Mouse (Mus musculus): ENCODE measurements at regions not wholly inside any gene's neighbourhood (a gene's known extent, or its start where the extent isn't known, plus 50 kb on each side); places are given as distances from the start of the nearest gene placed in this dataset.

GRCm38 (mm10) chr5:26586108-26586507, 230.9 kb upstream of the Dpp6 start:
- DNase-seq (no peak), ATAC-seq (ENCODE audit: insufficient read depth) (no peak)
- Histone ChIP-seq H3K36me3 (ENCODE audit: insufficient read depth) (no peaks in the 10 kb centered on the region), H3K27ac (ENCODE audit: low read depth) (no peak overlapping the region), H3K9ac (no peak overlapping the region), H3K27me3 (ENCODE audit: insufficient read depth, low read length) (no peaks in the 10 kb centered on the region), H3K4me2 (no peak overlapping the region), H3K4me3 (ENCODE audit: low read depth, low read length) (no peak overlapping the region), H3K4me1 (ENCODE audit: insufficient read depth) (no peaks in the 10 kb centered on the region), H3K9me3 (ENCODE audit: low read depth, low read length) (no peaks in the 10 kb centered on the region)
- 80% methylated on average over 5 of the region's 5 CpGs for WGBS
- no peak for TF ChIP-seq CTCF (IDR thresholded peaks at IDR 0.05; ENCODE audit: low read depth)

- H3K27ac ChIP-seq (ENCODE audit: low read depth), result no peak overlapping the region
- no peak overlapping the region for H3K4me3 ChIP-seq (ENCODE audit: low read depth, low read length)
- no peaks in the 10 kb centered on the region for H3K4me1 ChIP-seq (ENCODE audit: insufficient read depth)
- no peak overlapping the region for H3K4me2 ChIP-seq
- ATAC-seq (ENCODE audit: insufficient read depth), result no peak
- DNase-seq, result no peak
- WGBS, result 86% methylated on average over 6 of the region's 6 CpGs
- H3K36me3 ChIP-seq (ENCODE audit: insufficient read depth), result no peaks in the 10 kb centered on the region
- no peak for TF ChIP-seq CTCF (IDR thresholded peaks at IDR 0.05; ENCODE audit: low read depth)
- H3K9me3 ChIP-seq (ENCODE audit: low read depth, low read length), result no peaks in the 10 kb centered on the region
- no peaks in the 10 kb centered on the region for H3K27me3 ChIP-seq (ENCODE audit: insufficient read depth, low read length)
- no peak overlapping the region for H3K9ac ChIP-seq
Observed at GRCm38 (mm10) chr5:26590886-26591285, 226.1 kb upstream of the Dpp6 start.

GRCm38 (mm10) chr5:26592341-26592740, 224.7 kb upstream of the Dpp6 start:
- Histone ChIP-seq H3K9me3 (ENCODE audit: low read depth, low read length) (no peaks in the 10 kb centered on the region), H3K36me3 (ENCODE audit: insufficient read depth) (no peaks in the 10 kb centered on the region), H3K27me3 (ENCODE audit: insufficient read depth, low read length) (no peaks in the 10 kb centered on the region), H3K4me2 (no peak overlapping the region), H3K4me1 (ENCODE audit: insufficient read depth) (no peaks in the 10 kb centered on the region), H3K27ac (ENCODE audit: low read depth) (no peak overlapping the region), H3K4me3 (ENCODE audit: low read depth, low read length) (no peak overlapping the region), H3K9ac (no peak overlapping the region)
- WGBS, result 38% methylated on average over 3 of the region's 3 CpGs
- DNase-seq (no peak), ATAC-seq (ENCODE audit: insufficient read depth) (no peak)
- no peak for TF ChIP-seq CTCF (IDR thresholded peaks at IDR 0.05; ENCODE audit: low read depth)

GRCm38 (mm10) chr5:26597991-26598390, 219.0 kb upstream of the Dpp6 start:
- H3K9me3 ChIP-seq (ENCODE audit: low read depth, low read length), result no peaks in the 10 kb centered on the region
- no peaks in the 10 kb centered on the region for H3K36me3 ChIP-seq (ENCODE audit: insufficient read depth)
- ATAC-seq (ENCODE audit: insufficient read depth), result no peak
- H3K9ac ChIP-seq, result no peak overlapping the region
- no peaks in the 10 kb centered on the region for H3K4me1 ChIP-seq (ENCODE audit: insufficient read depth)
- H3K4me2 ChIP-seq, result no peak overlapping the region
- H3K27me3 ChIP-seq (ENCODE audit: insufficient read depth, low read length), result no peaks in the 10 kb centered on the region
- WGBS, result 78% methylated on average over 2 of the region's 2 CpGs
- H3K4me3 ChIP-seq (ENCODE audit: low read depth, low read length), result no peak overlapping the region
- H3K27ac ChIP-seq (ENCODE audit: low read depth), result no peak overlapping the region
- no peak for DNase-seq
- no peak for TF ChIP-seq CTCF (IDR thresholded peaks at IDR 0.05; ENCODE audit: low read depth)

- Histone ChIP-seq H3K4me2 (no peak overlapping the region), H3K27ac (ENCODE audit: low read depth) (no peak overlapping the region), H3K27me3 (ENCODE audit: insufficient read depth, low read length) (no peaks in the 10 kb centered on the region), H3K36me3 (ENCODE audit: insufficient read depth) (no peaks in the 10 kb centered on the region), H3K9me3 (ENCODE audit: low read depth, low read length) (no peaks in the 10 kb centered on the region), H3K9ac (no peak overlapping the region), H3K4me1 (ENCODE audit: insufficient read depth) (no peaks in the 10 kb centered on the region), H3K4me3 (ENCODE audit: low read depth, low read length) (no peak overlapping the region)
- TF ChIP-seq CTCF (IDR thresholded peaks at IDR 0.05; ENCODE audit: low read depth), result no peak
- ATAC-seq (ENCODE audit: insufficient read depth) (no peak), DNase-seq (no peak)
- 26% methylated on average over 2 of the region's 2 CpGs for WGBS
Observed at GRCm38 (mm10) chr5:26619272-26619671, 197.7 kb upstream of the Dpp6 start.

GRCm38 (mm10) chr5:26622116-26622515, 194.9 kb upstream of the Dpp6 start:
- no peaks in the 10 kb centered on the region for H3K4me1 ChIP-seq (ENCODE audit: insufficient read depth)
- H3K9ac ChIP-seq, result no peak overlapping the region
- H3K27ac ChIP-seq (ENCODE audit: low read depth), result no peak overlapping the region
- H3K4me2 ChIP-seq, result no peak overlapping the region
- WGBS, result 15% methylated on average over 2 of the region's 2 CpGs
- H3K36me3 ChIP-seq (ENCODE audit: insufficient read depth), result no peaks in the 10 kb centered on the region
- no peak overlapping the region for H3K4me3 ChIP-seq (ENCODE audit: low read depth, low read length)
- no peak for TF ChIP-seq CTCF (IDR thresholded peaks at IDR 0.05; ENCODE audit: low read depth)
- H3K9me3 ChIP-seq (ENCODE audit: low read depth, low read length), result no peaks in the 10 kb centered on the region
- H3K27me3 ChIP-seq (ENCODE audit: insufficient read depth, low read length), result no peaks in the 10 kb centered on the region
- ATAC-seq (ENCODE audit: insufficient read depth) (no peak), DNase-seq (no peak)

- Histone ChIP-seq H3K4me2 (no peak overlapping the region), H3K4me1 (ENCODE audit: insufficient read depth) (no peaks in the 10 kb centered on the region), H3K27me3 (ENCODE audit: insufficient read depth, low read length) (no peaks in the 10 kb centered on the region), H3K4me3 (ENCODE audit: low read depth, low read length) (no peak overlapping the region), H3K9ac (no peak overlapping the region), H3K36me3 (ENCODE audit: insufficient read depth) (no peaks in the 10 kb centered on the region), H3K27ac (ENCODE audit: low read depth) (no peak overlapping the region), H3K9me3 (ENCODE audit: low read depth, low read length) (no peaks in the 10 kb centered on the region)
- WGBS, result 38% methylated on average over 1 of the region's 1 CpGs
- DNase-seq, result no peak
- no peak for TF ChIP-seq CTCF (IDR thresholded peaks at IDR 0.05; ENCODE audit: low read depth)
- no peak for ATAC-seq (ENCODE audit: insufficient read depth)
Observed at GRCm38 (mm10) chr5:26671478-26671877, 145.5 kb upstream of the Dpp6 start.

GRCm38 (mm10) chr5:26689775-26690174, 127.2 kb upstream of the Dpp6 start:
- no peak overlapping the region for H3K4me3 ChIP-seq (ENCODE audit: low read depth, low read length)
- H3K4me1 ChIP-seq (ENCODE audit: insufficient read depth), result no peaks in the 10 kb centered on the region
- DNase-seq (peak; percentile 1), ATAC-seq (ENCODE audit: insufficient read depth) (no peak)
- WGBS, result 54% methylated on average over 3 of the region's 3 CpGs
- H3K9ac ChIP-seq, result no peak overlapping the region
- H3K27me3 ChIP-seq (ENCODE audit: insufficient read depth, low read length), result no peaks in the 10 kb centered on the region
- TF ChIP-seq CTCF (IDR thresholded peaks at IDR 0.05; ENCODE audit: low read depth), result no peak
- no peaks in the 10 kb centered on the region for H3K36me3 ChIP-seq (ENCODE audit: insufficient read depth)
- no peak overlapping the region for H3K4me2 ChIP-seq
- no peaks in the 10 kb centered on the region for H3K9me3 ChIP-seq (ENCODE audit: low read depth, low read length)
- H3K27ac ChIP-seq (ENCODE audit: low read depth), result no peak overlapping the region

Measured in lung, embryonic 14.5 days (tissue).